Mouse (Mus musculus): Measurements from ENCODE around the gene Ntrk1. TPM values are rescaled to one million over a fixed set of nuclear protein-coding genes. Genes with fewer than 3 reads are reported as not detected.

Gene Ntrk1
- total and polyA plus RNA-seq, 3 experiments: 0.47 to 1.6 (median 0.55) TPM

DNA sequence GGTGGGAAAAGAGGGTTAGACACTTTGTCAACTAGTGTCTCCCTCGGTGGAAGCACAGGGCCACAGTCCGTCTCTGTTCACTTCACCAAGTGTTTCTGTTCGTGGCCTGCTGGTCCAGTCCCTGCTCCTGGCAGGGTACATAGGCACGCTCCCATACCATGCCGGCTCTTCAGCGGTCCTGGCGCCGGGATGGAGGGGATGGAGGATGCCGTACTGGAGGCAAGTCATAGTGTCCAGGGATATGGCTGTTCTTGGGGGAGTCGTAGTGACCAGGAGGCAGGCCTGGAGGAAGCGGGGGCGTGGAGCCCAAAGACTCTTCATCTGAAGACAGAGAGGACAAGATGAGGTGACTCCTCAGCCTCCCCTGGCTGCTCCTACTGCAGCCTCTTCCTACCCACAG, 45.0 kb downstream of the Ntrk1 start:
- dilution Hi-C loops (cut with MboI; ENCODE audit: extremely low pct_ligation_motif_present, extremely low pct_unique_long_range_greater_than_20kb, low sequenced_read_pairs) (no loop called here), in situ Hi-C loops (cut with MboI; ENCODE audit: low pct_ligation_motif_present, low pct_unique_long_range_greater_than_20kb, low sequenced_read_pairs) (no loop called here)
- Histone ChIP-seq H3K27ac (ENCODE audit: insufficient read depth, low read depth) (no peak overlapping the region), H3K27me3 (replicated peaks) (peaks cover 63% of the 10 kb centered on the region), H3K79me2 (replicated peaks; ENCODE audit: control insufficient read depth, extremely low read depth, insufficient read depth, poor library complexity, severe bottlenecking) (no peaks in the 10 kb centered on the region), H3K4me3 (replicated peaks in 1 of 3; ENCODE audit: low read depth in 2 of 3, low read length in 2 of 3, poor library complexity in 1 of 3) (no peak overlapping the region), H3K4me1 (ENCODE audit: control insufficient read depth in 1 of 2, insufficient read depth in 2 of 2) (peaks cover 0 to 4% of the 10 kb centered on the region in 2 experiments; a peak in 1 of 4 replicates), H3K9me3 (replicated peaks; ENCODE audit: low read length) (no peaks in the 10 kb centered on the region), H3K9ac (ENCODE audit: insufficient read depth, low read depth) (no peak overlapping the region), H3K36me3 (replicated peaks in 1 of 2; ENCODE audit: control insufficient read depth in 1 of 2, insufficient read depth in 1 of 2, low read length in 1 of 2) (no peaks in the 10 kb centered on the region), H3K4me2 (ENCODE audit: insufficient read depth, low read depth, poor library complexity, severe bottlenecking) (no peak overlapping the region)
- no peak for DNase-seq (ENCODE audit: extremely low read depth)
- TF ChIP-seq MXI1 (IDR thresholded peaks at IDR 0.05; ENCODE audit: low read depth, low read length) (no peak), CHD2 (IDR thresholded peaks at IDR 0.05; ENCODE audit: low read length) (no peak), USF2 (conservative IDR thresholded peaks at IDR 0.05; ENCODE audit: low read depth, low read length) (no peak)

DNA sequence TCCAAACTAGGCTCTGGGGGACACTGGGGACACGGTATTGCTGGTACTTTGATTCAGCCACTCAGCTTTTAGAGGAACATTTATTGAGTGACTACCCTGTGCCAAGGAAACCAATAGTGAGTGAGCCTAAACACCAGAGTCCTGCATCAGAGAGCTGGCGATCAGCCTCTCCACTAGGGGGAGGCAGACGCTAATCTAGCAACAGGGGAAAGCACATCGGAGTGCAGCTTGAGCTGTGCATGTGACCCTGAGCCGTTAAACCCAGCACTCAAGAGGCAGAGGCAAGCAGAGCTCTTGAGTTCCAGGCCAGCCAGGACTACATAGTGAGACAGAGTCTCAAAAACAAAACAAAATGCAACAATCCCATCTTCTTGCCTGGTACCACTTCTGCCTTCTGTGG, 45.9 kb downstream of the Ntrk1 start:
- H3K4me3 ChIP-seq (replicated peaks in 1 of 3; ENCODE audit: low read depth in 2 of 3, low read length in 2 of 3, poor library complexity in 1 of 3): no peak overlapping the region
- no peaks in the 10 kb centered on the region for H3K79me2 ChIP-seq (replicated peaks; ENCODE audit: control insufficient read depth, extremely low read depth, insufficient read depth, poor library complexity, severe bottlenecking)
- in situ Hi-C loops (cut with MboI; ENCODE audit: low pct_ligation_motif_present, low pct_unique_long_range_greater_than_20kb, low sequenced_read_pairs) (no loop called here), dilution Hi-C loops (cut with MboI; ENCODE audit: extremely low pct_ligation_motif_present, extremely low pct_unique_long_range_greater_than_20kb, low sequenced_read_pairs) (no loop called here)
- H3K27ac ChIP-seq (ENCODE audit: insufficient read depth, low read depth): no peak overlapping the region
- DNase-seq (ENCODE audit: extremely low read depth): peak; percentile 76
- H3K9me3 ChIP-seq (replicated peaks; ENCODE audit: low read length): no peaks in the 10 kb centered on the region
- peaks cover 0 to 6% of the 10 kb centered on the region in 2 experiments; a peak in 2 of 4 replicates for H3K4me1 ChIP-seq (ENCODE audit: control insufficient read depth in 1 of 2, insufficient read depth in 2 of 2)
- no peaks in the 10 kb centered on the region for H3K36me3 ChIP-seq (replicated peaks in 1 of 2; ENCODE audit: control insufficient read depth in 1 of 2, insufficient read depth in 1 of 2, low read length in 1 of 2)
- TF ChIP-seq POLR2AphosphoS2 (IDR thresholded peaks at IDR 0.05; ENCODE audit: low read depth, low read length) (no peak), TBP (conservative IDR thresholded peaks at IDR 0.05; ENCODE audit: low read depth, low read length) (no peak), BHLHE40 (IDR thresholded peaks at IDR 0.05; ENCODE audit: low read depth, low read length) (peak; percentile 33; the same call in 1 of the 2 replicates), MAFK (IDR thresholded peaks at IDR 0.05; ENCODE audit: insufficient replicate concordance, low read length) (no peak), CHD1 (IDR thresholded peaks at IDR 0.05; ENCODE audit: low read depth, low read length) (no peak), EP300 (IDR thresholded peaks at IDR 0.05; ENCODE audit: low read length) (no peak), SMC3 (IDR thresholded peaks at IDR 0.05; ENCODE audit: low read depth, low read length) (peak; percentile 70), TCF12 (IDR thresholded peaks at IDR 0.05; ENCODE audit: low read depth, low read length) (no peak), CTCF (conservative IDR thresholded peaks at IDR 0.05 in 1 of 2, IDR thresholded peaks at IDR 0.05 in 1 of 2; ENCODE audit: low read depth in 2 of 2, low read length in 2 of 2) (peak; percentile 76 to 90), MXI1 (IDR thresholded peaks at IDR 0.05; ENCODE audit: low read depth, low read length) (no peak), SIN3A (IDR thresholded peaks at IDR 0.05; ENCODE audit: low read length) (no peak), RCOR1 (conservative IDR thresholded peaks at IDR 0.05; ENCODE audit: low read depth, low read length) (no peak), POLR2A (IDR thresholded peaks at IDR 0.05; ENCODE audit: low read depth, low read length) (no peak), NELFE (IDR thresholded peaks at IDR 0.05; ENCODE audit: low read depth, low read length) (no peak), RAD21 (IDR thresholded peaks at IDR 0.05; ENCODE audit: low read depth, low read length) (peak; percentile 84), ZMIZ1 (IDR thresholded peaks at IDR 0.05; ENCODE audit: low read depth, low read length) (no peak), CHD2 (IDR thresholded peaks at IDR 0.05; ENCODE audit: low read length) (no peak), IRF4 (IDR thresholded peaks at IDR 0.05; ENCODE audit: low read depth, low read length) (no peak), PAX5 (IDR thresholded peaks at IDR 0.05; ENCODE audit: low read length) (no peak), ELF1 (IDR thresholded peaks at IDR 0.05; ENCODE audit: low read depth, low read length) (no peak), USF1 (IDR thresholded peaks at IDR 0.05; ENCODE audit: low read depth, low read length) (peak; percentile 50), JUN (IDR thresholded peaks at IDR 0.05; ENCODE audit: insufficient read depth, low read depth, low read length) (no peak), MEF2A (IDR thresholded peaks at IDR 0.05; ENCODE audit: borderline replicate concordance, low read depth, low read length) (no peak), MAZ (IDR thresholded peaks at IDR 0.05; ENCODE audit: low read depth, low read length) (no peak), ZC3H11A (IDR thresholded peaks at IDR 0.05; ENCODE audit: low read depth, low read length) (no peak), ETS1 (conservative IDR thresholded peaks at IDR 0.05; ENCODE audit: low read depth, low read length) (no peak)
- peaks cover 53% of the 10 kb centered on the region for H3K27me3 ChIP-seq (replicated peaks)
- no peak overlapping the region for H3K4me2 ChIP-seq (ENCODE audit: insufficient read depth, low read depth, poor library complexity, severe bottlenecking)
- no peak overlapping the region for H3K9ac ChIP-seq (ENCODE audit: insufficient read depth, low read depth)
